Mouse (Mus musculus) embryo, embryonic 11.5 days (tissue): ENCODE measurements around the gene H2-M10.1.
"Not testable (repeated sequence)": the region's sequence is repeated elsewhere in the genome, so short reads cannot be mapped to it uniquely, and the experiment has no call there.

ENCODE experiments used
- DNase-seq: peaks from one replicate; pipeline ENCODE4 v3.0.0-alpha.2; 2012; ENCODE audit warnings: low read depth, low spot score

H2-M10.1 gene

DNA sequence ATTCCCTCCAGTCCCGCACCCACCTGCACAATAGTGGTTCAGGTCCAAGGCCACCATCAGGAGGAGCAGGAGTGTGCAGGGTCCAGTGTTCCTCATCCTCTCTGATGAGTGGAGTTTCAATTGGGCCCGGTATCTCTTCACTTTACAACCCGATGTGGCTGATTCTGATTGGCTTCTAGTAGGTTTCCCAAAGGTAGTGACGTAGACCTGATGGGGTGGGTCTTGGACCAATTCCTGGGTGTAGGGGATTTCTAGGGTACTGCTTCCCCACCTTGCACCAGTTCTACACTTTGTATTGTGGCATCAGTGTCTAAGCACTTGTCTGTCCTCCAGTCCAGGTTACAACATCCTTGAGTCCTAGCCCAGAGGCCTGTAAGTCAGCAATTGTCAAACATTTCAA lies at the start of gene H2-M10.1:
H2-M10.1 (minus strand) TSS at position 101 of the 400 bp plus-strand sequence.
- DNase-seq = no peak

GRCm38 (mm10) chr17:36368317-36368716 lies 42.4 kb upstream of the H2-M10.1 start, which contains the start of gene H2-M10.3:
Gene H2-M10.3 (minus strand): TSS chr17:36368417.
- DNase-seq = not testable (repeated sequence)

- DNase-seq = not testable (repeated sequence)
These were observed 36.4 kb upstream of the H2-M10.1 start for GRCm38 (mm10) chr17:36362404-36362803.

DNA sequence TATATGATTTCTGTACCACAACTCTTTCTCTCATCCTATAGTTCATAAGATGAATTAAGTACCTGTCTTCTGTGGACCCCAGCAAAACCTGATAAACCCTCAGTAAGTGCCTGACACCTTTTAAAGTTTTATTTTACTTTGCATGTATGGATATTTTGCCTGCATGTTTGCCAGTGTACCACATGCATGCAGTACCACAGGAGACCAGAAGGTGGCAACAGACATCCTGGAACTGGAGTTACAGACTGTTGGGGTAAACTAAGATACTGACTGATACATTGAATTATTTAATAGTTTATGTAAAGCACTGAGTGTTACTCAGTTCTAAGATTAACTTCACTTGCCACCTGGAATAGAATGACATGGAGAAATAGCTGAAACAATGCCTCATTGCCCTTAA lies 31.6 kb upstream of the H2-M10.1 start:
- DNase-seq = not testable (repeated sequence)

DNA sequence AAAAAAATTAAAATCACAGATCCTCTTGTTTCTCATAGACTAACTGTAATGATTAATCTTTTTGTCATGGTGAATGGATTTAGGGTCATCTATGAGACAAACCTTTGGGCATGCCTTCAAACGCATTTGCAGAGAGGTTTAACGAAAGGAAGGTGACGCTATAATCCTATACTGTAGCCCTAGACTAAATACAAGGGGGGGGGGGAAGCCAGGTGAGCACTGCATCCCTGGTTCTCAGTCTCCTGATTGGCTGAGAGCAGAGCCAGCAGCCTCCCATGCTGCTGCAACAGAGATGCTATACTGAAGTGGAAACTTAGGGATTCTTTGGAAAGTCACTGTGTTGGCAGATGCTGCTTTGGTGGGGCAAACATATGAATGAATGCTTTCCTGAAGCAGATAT lies 29.8 kb upstream of the H2-M10.1 start:
- no peak for DNase-seq

DNA sequence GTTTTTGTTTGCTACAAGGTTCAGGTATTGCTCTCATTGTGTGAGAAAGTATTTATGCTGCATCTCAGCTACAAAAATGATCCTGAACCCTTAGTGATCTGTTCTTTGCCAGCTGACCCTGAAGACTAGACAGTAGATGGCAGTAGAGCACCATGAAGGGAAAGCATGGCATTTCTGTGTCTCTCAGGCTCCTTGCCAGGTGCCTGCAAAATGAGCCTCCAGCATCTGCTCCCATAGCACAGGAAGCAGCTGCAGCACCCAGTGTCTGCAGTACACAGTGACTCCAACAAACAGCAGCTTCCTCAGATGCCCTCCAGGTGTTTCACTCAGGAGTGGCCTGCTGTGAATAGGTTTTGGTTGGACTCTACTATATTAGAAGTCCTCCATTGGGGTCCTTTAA lies 29.4 kb upstream of the H2-M10.1 start:
- DNase-seq = peak; percentile 11

DNA sequence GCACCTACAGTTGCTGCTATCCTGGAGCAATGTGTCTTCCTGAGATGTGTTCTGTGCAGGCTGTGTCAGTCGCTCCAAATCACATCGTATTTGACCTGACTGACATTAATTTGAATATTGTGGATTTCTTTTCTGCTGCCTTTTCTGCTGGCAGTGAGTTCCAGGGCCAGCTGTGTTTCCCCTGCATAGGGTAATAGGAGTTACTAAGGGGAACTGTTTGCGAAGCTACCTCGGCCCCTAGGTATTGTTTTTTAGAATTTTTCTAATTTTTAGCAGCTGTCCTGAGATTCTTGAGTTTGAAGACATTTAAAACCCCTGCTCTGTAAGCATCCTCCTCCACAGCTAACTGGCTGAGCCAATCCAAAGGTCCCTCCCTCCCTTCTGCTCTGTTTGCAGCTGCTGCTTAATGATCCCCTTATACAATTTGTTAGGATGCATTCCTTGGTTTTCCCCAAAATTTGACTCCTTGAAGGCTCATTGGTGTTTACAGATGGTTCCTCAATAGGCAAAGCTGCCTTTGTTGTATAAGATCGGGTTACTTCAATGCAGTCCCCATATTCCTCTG lies 10.2 kb downstream of the H2-M10.1 start:
- no peak for DNase-seq

GRCm38 (mm10) chr17:36315041-36315688 lies 10.8 kb downstream of the H2-M10.1 start:
- peak; percentile 17 for DNase-seq

GRCm38 (mm10) chr17:36314511-36314910 lies 11.4 kb downstream of the H2-M10.1 start:
- DNase-seq = peak; percentile 29

DNA sequence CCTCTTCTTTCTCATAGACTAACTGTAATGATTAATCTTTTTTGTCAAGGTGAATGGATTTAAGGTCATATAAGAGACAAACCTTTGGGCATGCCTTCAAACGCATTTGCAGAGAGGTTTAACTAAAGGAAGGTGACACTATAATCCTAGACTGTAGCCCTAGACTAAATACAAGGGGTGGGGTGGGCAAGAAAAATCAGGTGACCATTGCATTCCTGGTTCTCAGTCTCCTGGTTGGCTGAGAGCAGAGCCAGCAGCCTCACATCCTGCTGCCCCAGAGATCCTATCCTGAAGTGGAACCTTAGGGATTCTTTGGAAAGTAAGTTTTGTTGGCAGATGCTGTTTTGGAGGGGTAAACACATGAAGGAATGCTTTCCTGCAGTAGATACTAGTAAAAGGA lies 16.7 kb downstream of the H2-M10.1 start:
- DNase-seq = no peak

GRCm38 (mm10) chr17:36308855-36309254 lies 17.1 kb downstream of the H2-M10.1 start:
- peak; percentile 30 for DNase-seq

- DNase-seq = no peak
These were observed 39.6 kb downstream of the H2-M10.1 start, which contains the start of gene H2-M10.2 for GRCm38 (mm10) chr17:36286390-36286789. Gene H2-M10.2 (minus strand): TSS chr17:36286490.

- no peak for DNase-seq
These were observed 44.3 kb downstream of the H2-M10.1 start for GRCm38 (mm10) chr17:36281521-36282245.

- DNase-seq = no peak
These were observed 51.2 kb downstream of the H2-M10.1 start for GRCm38 (mm10) chr17:36274776-36275175.

GRCm38 (mm10) chr17:36273796-36274195 lies 52.2 kb downstream of the H2-M10.1 start:
- DNase-seq = no peak
